Mouse (Mus musculus) CH12.LX (cell line): ENCODE results near the gene Ralb. TPM values are rescaled to one million over a fixed set of nuclear protein-coding genes. Genes with fewer than 3 reads are reported as not detected.

Experiments used
- DNase-seq: peaks from one replicate; pipeline ENCODE4 v3.0.0-alpha.2; 2013; ENCODE audit errors: extremely low read depth
- H3K27ac ChIP-seq: 2 replicates; pipeline ENCODE4 v1.5.1; 2012; ENCODE audit warnings: low read depth, mild to moderate bottlenecking, control low read depth, moderate library complexity; ENCODE audit not compliant: insufficient read depth
- H3K27me3 ChIP-seq: replicated peaks from 2 replicates; pipeline ENCODE3; 2012; ENCODE audit warnings: inconsistent platforms
- H3K36me3 ChIP-seq, 2 experiments: replicated peaks in 1 of 2; 2 replicates each; pipeline versions ENCODE3 to v1.6.1; 2012; ENCODE audit warnings: inconsistent platforms in 1 of 2, low read length in 1 of 2, mild to moderate bottlenecking in 1 of 2, mixed read lengths in 1 of 2, moderate library complexity in 1 of 2; ENCODE audit not compliant: control insufficient read depth in 1 of 2, insufficient read depth in 1 of 2
- H3K4me1 ChIP-seq, 2 experiments: 2 replicates each; pipeline ENCODE4 v1.6.1; 2012; ENCODE audit warnings: inconsistent platforms in 1 of 2, moderate library complexity in 1 of 2; ENCODE audit not compliant: insufficient read depth in 2 of 2, control insufficient read depth in 1 of 2
- H3K4me2 ChIP-seq: 2 replicates; pipeline ENCODE4 v1.6.1; 2012; ENCODE audit warnings: low read depth, mild to moderate bottlenecking, control low read depth; ENCODE audit not compliant: poor library complexity, insufficient read depth, severe bottlenecking
- H3K4me3 ChIP-seq, 3 experiments: fragments of 150-350 bp in 1 of 3; sonication (generic) in 1 of 3; replicated peaks in 1 of 3; 2 replicates each; pipeline versions ENCODE3 to v1.5.1; 2011 to 2012; ENCODE audit warnings: low read depth in 2 of 3, low read length in 2 of 3, mild to moderate bottlenecking in 2 of 3, moderate library complexity in 2 of 3, control low read depth in 1 of 3, improper control_type of control experiment in 1 of 3, inconsistent platforms in 1 of 3, mixed read lengths in 1 of 3; ENCODE audit not compliant: poor library complexity in 1 of 3
- H3K79me2 ChIP-seq: replicated peaks from 2 replicates; pipeline ENCODE4 v1.6.1; 2012; ENCODE audit warnings: mild to moderate bottlenecking, moderate library complexity; ENCODE audit not compliant: control insufficient read depth, poor library complexity, insufficient read depth, severe bottlenecking; ENCODE audit errors: extremely low read depth
- H3K9ac ChIP-seq: 2 replicates; pipeline ENCODE4 v1.6.1; 2012; ENCODE audit warnings: low read depth, mild to moderate bottlenecking, control low read depth, moderate library complexity; ENCODE audit not compliant: insufficient read depth
- H3K9me3 ChIP-seq: replicated peaks from 2 replicates; pipeline ENCODE3; 2012; ENCODE audit warnings: low read length, inconsistent platforms, mixed read lengths
- CHD1 ChIP-seq: IDR thresholded peaks from 2 replicates; pipeline ENCODE4 v1.6.1; 2012; ENCODE audit warnings: low read depth, low read length, improper control_type of control experiment, inconsistent platforms
- CHD2 ChIP-seq: IDR thresholded peaks from 2 replicates; pipeline ENCODE4 v1.6.1; 2011; ENCODE audit warnings: low read length, improper control_type of control experiment
- CTCF ChIP-seq, 2 experiments: IDR thresholded peaks in 1 of 2; conservative IDR thresholded peaks in 1 of 2; 2 replicates each; pipeline ENCODE4 v1.5.1; 2011 to 2012; ENCODE audit warnings: low read depth in 2 of 2, low read length in 2 of 2, improper control_type of control experiment in 1 of 2, inconsistent platforms in 1 of 2, mild to moderate bottlenecking in 1 of 2, moderate library complexity in 1 of 2
- E2F4 ChIP-seq: IDR thresholded peaks from 2 replicates; pipeline ENCODE4 v1.6.1; 2011; ENCODE audit warnings: low read depth, low read length, improper control_type of control experiment; ENCODE audit not compliant: insufficient replicate concordance
- ELF1 ChIP-seq: IDR thresholded peaks from 2 replicates; pipeline ENCODE4 v1.6.1; 2014; ENCODE audit warnings: low read depth, mild to moderate bottlenecking, inconsistent platforms, low read length, improper control_type of control experiment
- EP300 ChIP-seq: IDR thresholded peaks from 2 replicates; pipeline ENCODE4 v1.6.1; 2011; ENCODE audit warnings: low read length, improper control_type of control experiment
- ETS1 ChIP-seq: conservative IDR thresholded peaks from 2 replicates; pipeline ENCODE4 v1.6.1; 2012; ENCODE audit warnings: low read depth, mild to moderate bottlenecking, inconsistent platforms, low read length, improper control_type of control experiment, moderate library complexity
- GABPA ChIP-seq: IDR thresholded peaks from 2 replicates; pipeline ENCODE4 v1.6.1; 2012; ENCODE audit warnings: low read depth, low read length, improper control_type of control experiment, inconsistent platforms; ENCODE audit not compliant: insufficient replicate concordance
- HCFC1 ChIP-seq: IDR thresholded peaks from 2 replicates; pipeline ENCODE4 v1.6.1; 2012; ENCODE audit warnings: low read depth, mild to moderate bottlenecking, inconsistent platforms, low read length, improper control_type of control experiment
- IRF4 ChIP-seq: IDR thresholded peaks from 2 replicates; pipeline ENCODE4 v1.6.1; 2014; ENCODE audit warnings: low read depth, mild to moderate bottlenecking, inconsistent platforms, low read length, improper control_type of control experiment
- JUN ChIP-seq: IDR thresholded peaks from 2 replicates; pipeline ENCODE4 v1.6.1; 2011; ENCODE audit warnings: low read depth, mild to moderate bottlenecking, low read length, improper control_type of control experiment, moderate library complexity; ENCODE audit not compliant: insufficient read depth
- KAT2A ChIP-seq: IDR thresholded peaks from 2 replicates; pipeline ENCODE4 v1.6.1; 2012; ENCODE audit warnings: low read length, improper control_type of control experiment, inconsistent platforms; ENCODE audit not compliant: insufficient replicate concordance
- MAFK ChIP-seq: IDR thresholded peaks from 2 replicates; pipeline ENCODE4 v1.6.1; 2011; ENCODE audit warnings: low read length, improper control_type of control experiment; ENCODE audit not compliant: insufficient replicate concordance
- MAZ ChIP-seq: IDR thresholded peaks from 2 replicates; pipeline ENCODE4 v1.6.1; 2012; ENCODE audit warnings: low read depth, mild to moderate bottlenecking, inconsistent platforms, low read length, improper control_type of control experiment, moderate library complexity
- MEF2A ChIP-seq: IDR thresholded peaks from 2 replicates; pipeline ENCODE4 v1.6.1; 2014; ENCODE audit warnings: low read depth, mild to moderate bottlenecking, inconsistent platforms, low read length, improper control_type of control experiment, borderline replicate concordance
- MXI1 ChIP-seq: IDR thresholded peaks from 2 replicates; pipeline ENCODE4 v1.6.1; 2011; ENCODE audit warnings: mild to moderate bottlenecking, low read depth, low read length, improper control_type of control experiment
- MYC ChIP-seq: IDR thresholded peaks from 2 replicates; pipeline ENCODE4 v1.6.1; 2011; ENCODE audit warnings: low read depth, mild to moderate bottlenecking, improper control_type of control experiment, low read length
- NELFE ChIP-seq: IDR thresholded peaks from 2 replicates; pipeline ENCODE4 v1.6.1; 2011; ENCODE audit warnings: low read depth, low read length, improper control_type of control experiment
- PAX5 ChIP-seq: IDR thresholded peaks from 2 replicates; pipeline ENCODE4 v1.6.1; 2012; ENCODE audit warnings: low read length, inconsistent platforms, mixed read lengths
- POLR2AphosphoS2 ChIP-seq: IDR thresholded peaks from 2 replicates; pipeline ENCODE4 v1.6.1; 2011; ENCODE audit warnings: low read depth, low read length, improper control_type of control experiment
- RAD21 ChIP-seq: IDR thresholded peaks from 2 replicates; pipeline ENCODE4 v1.6.1; 2011; ENCODE audit warnings: low read depth, mild to moderate bottlenecking, low read length, improper control_type of control experiment, moderate library complexity
- RCOR1 ChIP-seq: conservative IDR thresholded peaks from 2 replicates; pipeline ENCODE4 v1.6.1; 2012; ENCODE audit warnings: low read depth, mild to moderate bottlenecking, inconsistent platforms, low read length, improper control_type of control experiment
- SIN3A ChIP-seq: IDR thresholded peaks from 2 replicates; pipeline ENCODE4 v1.6.1; 2012; ENCODE audit warnings: low read length, improper control_type of control experiment, inconsistent platforms
- SMC3 ChIP-seq: IDR thresholded peaks from 2 replicates; pipeline ENCODE4 v1.6.1; 2011; ENCODE audit warnings: low read depth, low read length, improper control_type of control experiment
- TBP ChIP-seq: conservative IDR thresholded peaks from 2 replicates; pipeline ENCODE4 v1.6.1; 2011; ENCODE audit warnings: low read depth, low read length, improper control_type of control experiment
- TCF12 ChIP-seq: IDR thresholded peaks from 2 replicates; pipeline ENCODE4 v1.6.1; 2014; ENCODE audit warnings: low read depth, mild to moderate bottlenecking, inconsistent platforms, low read length, improper control_type of control experiment
- UBTF ChIP-seq: IDR thresholded peaks from 2 replicates; pipeline ENCODE4 v1.6.1; 2012; ENCODE audit warnings: low read depth, mild to moderate bottlenecking, inconsistent platforms, low read length, improper control_type of control experiment, moderate library complexity
- USF1 ChIP-seq: IDR thresholded peaks from 2 replicates; pipeline ENCODE4 v1.6.1; 2014; ENCODE audit warnings: low read depth, mild to moderate bottlenecking, inconsistent platforms, low read length, improper control_type of control experiment
- USF2 ChIP-seq: conservative IDR thresholded peaks from 2 replicates; pipeline ENCODE4 v1.6.1; 2011; ENCODE audit warnings: low read depth, low read length, improper control_type of control experiment
- ZC3H11A ChIP-seq: IDR thresholded peaks from 2 replicates; pipeline ENCODE4 v1.6.1; 2012; ENCODE audit warnings: low read depth, mild to moderate bottlenecking, inconsistent platforms, low read length, improper control_type of control experiment
- dilution Hi-C: fragments of 300-500 bp; cut with MboI; formaldehyde crosslinking; loops from 2 replicates; pipeline ENCODE4 v1.14.3; 2020; ENCODE audit warnings: low sequenced_read_pairs; ENCODE audit not compliant: extremely low pct_unique_long_range_greater_than_20kb, extremely low pct_ligation_motif_present
- in situ Hi-C: fragments of 300-500 bp; cut with MboI; formaldehyde crosslinking; loops from 3 replicates; pipeline ENCODE4 v1.14.3; 2019; ENCODE audit warnings: low sequenced_read_pairs, low pct_ligation_motif_present, low pct_unique_long_range_greater_than_20kb, mixed read lengths
- polyA plus RNA-seq: library from polyadenylated mRNA; unstranded; fragments of >175 nt; gene quantifications from 2 replicates; pipeline ENCODE4 v1.2.1, GENCODE M21; 2012; ENCODE audit warnings: low read depth; ENCODE audit not compliant: insufficient read length
- total RNA-seq, 2 experiments: library from RNA; depleted of rRNA; stranded (reverse); fragments of 300-350 nt in 1 of 2; fragments of >200 nt in 1 of 2; gene quantifications; 2 replicates each; pipeline ENCODE4 v1.2.3; 2012 to 2014

Gene Ralb
- total and polyA plus RNA-seq, 3 experiments, result 18.2 to 28.7 (median 22.9) TPM

DNA sequence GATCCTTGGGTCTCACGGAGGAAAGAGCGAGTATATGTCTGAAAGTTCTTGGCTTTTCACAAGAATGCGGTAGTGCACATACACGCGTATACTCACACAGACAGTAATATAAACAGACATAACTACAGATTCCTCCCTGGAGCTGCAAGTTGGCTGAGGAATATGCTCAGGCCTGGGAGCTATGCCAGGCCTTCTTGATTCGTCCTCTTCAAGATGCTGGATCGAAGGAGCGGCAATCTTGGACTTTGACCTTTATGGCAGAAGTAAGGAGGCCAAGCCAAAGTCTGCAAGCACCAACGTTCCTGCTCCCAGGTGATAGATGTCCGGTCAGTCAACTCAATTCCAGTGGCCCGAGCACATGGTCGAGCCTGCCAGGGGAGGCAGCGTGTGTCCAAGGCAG lies 26.3 kb upstream of the Ralb start:
- TF ChIP-seq CHD2, result no peak
- no peak for TF ChIP-seq EP300
- no peak for TF ChIP-seq TBP
- TF ChIP-seq NELFE, result no peak
- TF ChIP-seq TCF12, result no peak
- no peak for DNase-seq
- Histone ChIP-seq H3K4me3 (no peak overlapping the region), H3K4me2 (no peak overlapping the region), H3K27ac (no peak overlapping the region), H3K27me3 (no peaks in the 10 kb centered on the region), H3K4me1 (peaks cover 7 to 11% of the 10 kb centered on the region in 2 experiments), H3K79me2 (no peaks in the 10 kb centered on the region), H3K36me3 (peaks cover 0 to 28% of the 10 kb centered on the region in 2 experiments), H3K9me3 (peaks cover 20% of the 10 kb centered on the region), H3K9ac (no peak overlapping the region)
- dilution Hi-C loops (no loop called here), in situ Hi-C loops (no loop called here)

DNA sequence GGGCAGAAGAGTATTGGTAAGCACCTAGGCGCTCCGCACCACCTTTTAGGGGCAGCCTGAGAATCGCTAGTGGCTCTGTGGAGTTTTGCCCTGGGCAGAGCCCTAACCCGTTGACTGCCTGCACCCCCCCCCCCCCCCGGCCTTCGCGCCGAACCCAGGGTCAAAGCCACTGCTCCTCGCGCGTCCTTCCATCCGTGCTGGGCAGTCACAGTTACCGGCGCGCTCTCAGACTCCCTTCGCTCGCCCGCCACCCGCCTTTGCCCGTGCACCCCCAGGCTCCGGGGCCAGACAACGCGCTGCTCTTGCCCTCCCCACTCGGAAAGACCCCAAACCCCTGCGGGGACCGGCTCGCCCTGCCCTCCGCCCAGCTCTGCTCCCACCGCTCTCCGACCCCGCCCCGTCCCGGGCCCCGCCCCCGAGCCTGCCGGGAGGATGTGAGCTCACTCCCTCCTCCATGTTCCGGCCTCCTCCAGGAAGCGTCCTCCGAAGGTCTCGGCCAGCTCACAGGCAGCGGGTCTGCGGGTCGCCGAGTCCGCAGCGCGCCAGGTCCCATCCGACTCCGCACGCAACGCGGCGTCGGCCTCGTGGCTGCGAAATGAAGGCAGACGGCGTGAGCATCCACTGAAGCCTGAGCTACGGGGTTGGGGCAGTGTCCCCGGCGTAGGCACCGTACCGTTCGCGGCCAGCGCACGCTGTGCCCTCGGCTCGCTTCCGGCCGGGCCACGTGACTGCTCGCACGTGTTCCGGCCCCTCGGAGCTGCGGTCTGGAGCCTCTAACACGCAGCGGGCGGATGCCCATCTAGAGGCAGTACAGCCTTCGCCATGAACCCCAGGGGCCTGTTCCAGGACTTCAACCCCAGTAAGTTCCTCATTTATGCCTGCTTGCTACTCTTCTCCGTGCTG lies 21.3 kb upstream of the Ralb start, which contains the start of gene Tmem185b:
Gene Tmem185b (plus strand): TSS at position 472 of the 903 bp plus-strand sequence.
- H3K4me3 ChIP-seq, result peak within 1 kb of the TSS; percentile 44 to 90 (median 64)
- H3K36me3 ChIP-seq, result peaks cover 0 to 28% of the 10 kb centered on the region in 2 experiments
- H3K9ac ChIP-seq, result peak within 1 kb of the TSS; percentile 60
- H3K4me2 ChIP-seq, result peak within 1 kb of the TSS; percentile 87
- dilution Hi-C loops (no loop called here), in situ Hi-C loops (no loop called here)
- H3K9me3 ChIP-seq, result peaks cover 20% of the 10 kb centered on the region
- peaks cover 7 to 16% of the 10 kb centered on the region in 2 experiments for H3K4me1 ChIP-seq
- peak within 1 kb of the TSS; percentile 57 for H3K27ac ChIP-seq
- no peaks in the 10 kb centered on the region for H3K79me2 ChIP-seq
- DNase-seq, result peak; percentile 62
- no peaks in the 10 kb centered on the region for H3K27me3 ChIP-seq
- no peak for TF ChIP-seq MAFK
- no peak for TF ChIP-seq TBP
- TF ChIP-seq E2F4, result no peak
- peak; percentile 87 for TF ChIP-seq MYC
- no peak for TF ChIP-seq MEF2A
- TF ChIP-seq PAX5, result no peak
- peak; percentile 57 for TF ChIP-seq NELFE
- TF ChIP-seq UBTF, result no peak
- TF ChIP-seq RCOR1, result no peak
- TF ChIP-seq HCFC1, result peak; percentile 56
- TF ChIP-seq ZC3H11A, result no peak
- 0 out of 2 replicates have a peak, but pooled peaks have one; percentile 28 for TF ChIP-seq TCF12
- no peak for TF ChIP-seq GABPA
- no peak for TF ChIP-seq RAD21
- TF ChIP-seq MAZ, result no peak
- TF ChIP-seq ETS1, result 0 out of 2 replicates have a peak, but pooled peaks have one; percentile 15
- no peak for TF ChIP-seq CHD1
- TF ChIP-seq MXI1, result peak; percentile 85; the same call in 1 of the 2 replicates
- peak; percentile 85 for TF ChIP-seq USF1
- no peak for TF ChIP-seq POLR2AphosphoS2
- no peak for TF ChIP-seq KAT2A
- TF ChIP-seq EP300, result no peak
- TF ChIP-seq USF2, result peak; percentile 70
- TF ChIP-seq JUN, result no peak
- TF ChIP-seq SMC3, result no peak
- no peak for TF ChIP-seq CTCF (conservative IDR thresholded peaks at IDR 0.05 in 1 of 2, IDR thresholded peaks at IDR 0.05 in 1 of 2; ENCODE audit: low read depth in 2 of 2, low read length in 2 of 2)
- TF ChIP-seq ELF1, result peak; percentile 59
- no peak for TF ChIP-seq SIN3A
- no peak for TF ChIP-seq IRF4
